Mouse (Mus musculus): Measurements from ENCODE around the gene Dcbld2.

The Dcbld2 gene

DNA sequence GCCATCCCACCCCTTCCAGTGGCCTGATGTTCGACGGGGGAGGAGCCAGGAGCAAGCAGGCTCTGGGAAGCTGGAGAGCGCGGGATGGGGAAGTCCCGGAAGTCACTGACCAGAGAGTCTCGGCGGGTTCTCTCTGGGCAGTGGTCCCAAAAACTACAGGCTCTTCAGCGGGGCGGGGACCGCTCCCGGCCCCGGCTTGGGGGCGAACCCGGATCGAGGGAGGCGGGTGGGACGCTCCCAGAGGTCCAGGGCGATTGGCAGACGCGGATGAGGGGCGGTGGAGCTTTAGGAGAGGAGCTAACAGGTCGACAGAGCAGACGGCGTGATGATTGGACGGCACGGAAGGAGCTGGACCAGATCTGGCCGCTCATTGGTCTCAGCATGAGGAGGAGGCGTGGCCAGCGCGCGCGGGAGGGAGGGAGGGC is at the start of gene Dcbld2:
Gene Dcbld2 (plus strand): TSS at position 382 of the 425 bp plus-strand sequence.
- peak; percentile 99 for DNase-seq

DNA sequence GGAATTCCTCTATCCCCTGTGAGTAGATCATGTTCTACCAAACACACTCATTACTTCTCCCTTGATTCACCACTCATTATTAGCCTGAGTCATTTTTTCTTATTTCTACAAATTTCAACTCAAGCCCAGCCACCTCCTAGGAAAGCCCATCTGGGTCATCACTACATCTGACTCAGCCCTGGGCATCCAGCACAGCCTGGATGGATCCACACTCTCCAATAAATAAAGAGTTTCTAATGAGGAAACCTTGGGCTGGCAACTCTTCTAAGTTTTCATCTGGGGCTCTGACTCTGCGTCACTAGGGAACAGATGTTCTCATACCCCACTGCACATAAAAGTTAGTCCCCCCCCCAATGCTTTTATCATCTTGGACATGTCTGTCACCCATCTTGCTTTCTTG is 31.1 kb upstream of the Dcbld2 start:
- no peak for DNase-seq

DNA sequence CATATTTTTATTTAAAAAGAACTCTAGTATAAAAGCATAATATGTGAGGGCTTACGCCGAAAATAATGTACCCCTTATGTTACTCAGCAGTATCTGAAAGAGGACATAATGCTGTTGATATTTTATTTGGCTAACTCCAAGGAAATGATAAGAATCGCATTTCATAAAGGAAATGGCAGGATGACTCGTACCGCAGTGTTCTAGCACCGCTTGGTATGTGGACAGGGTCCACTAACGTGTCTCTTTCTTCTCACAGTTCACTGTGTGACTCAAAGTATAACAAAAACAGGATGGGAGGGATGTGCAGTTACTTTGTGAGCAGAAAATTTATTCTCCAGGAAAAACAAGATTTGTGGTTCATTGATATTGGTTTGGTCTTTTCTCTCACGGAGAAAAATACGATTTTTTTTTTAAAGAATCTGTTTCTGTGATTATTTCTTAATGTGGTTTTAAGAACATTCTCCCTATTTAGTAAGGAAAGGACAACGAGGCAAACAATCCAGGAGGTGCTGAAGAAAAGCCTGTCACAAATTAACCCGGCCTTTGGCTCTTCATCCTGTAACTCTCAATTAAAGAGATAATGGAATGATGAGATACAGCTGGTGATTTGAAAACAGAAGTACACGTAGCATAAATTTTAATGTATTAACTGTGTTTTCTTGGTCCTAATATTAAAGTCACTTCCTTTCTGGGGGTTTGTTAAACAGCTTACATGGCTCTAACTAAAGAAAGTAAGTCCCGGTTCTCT is 30.3 kb upstream of the Dcbld2 start:
- DNase-seq: no peak

DNA sequence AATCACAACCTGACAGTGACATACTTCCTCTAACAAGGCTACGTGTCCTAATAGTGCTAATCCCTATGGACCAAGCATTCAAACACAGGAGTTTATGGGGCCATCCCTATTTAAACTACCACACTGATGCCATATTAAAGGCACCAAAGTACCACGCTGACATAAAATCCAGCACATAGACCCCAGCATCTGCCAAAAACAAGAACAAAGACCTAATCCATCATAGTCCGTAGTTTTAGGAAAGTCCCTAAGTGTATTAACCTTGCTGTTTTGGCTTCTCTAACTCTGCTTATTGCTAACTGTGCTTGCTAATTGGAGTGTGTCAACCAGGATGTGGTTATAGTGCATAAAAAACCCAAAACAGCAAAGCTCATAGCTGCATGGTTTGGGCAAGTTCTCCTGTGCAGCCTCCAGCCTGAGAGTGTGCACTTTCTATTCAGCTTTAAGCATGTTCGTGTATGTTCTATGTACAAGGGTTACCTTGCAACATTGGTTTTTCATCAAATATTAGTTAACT is 21.9 kb upstream of the Dcbld2 start:
- no peak for DNase-seq

DNA sequence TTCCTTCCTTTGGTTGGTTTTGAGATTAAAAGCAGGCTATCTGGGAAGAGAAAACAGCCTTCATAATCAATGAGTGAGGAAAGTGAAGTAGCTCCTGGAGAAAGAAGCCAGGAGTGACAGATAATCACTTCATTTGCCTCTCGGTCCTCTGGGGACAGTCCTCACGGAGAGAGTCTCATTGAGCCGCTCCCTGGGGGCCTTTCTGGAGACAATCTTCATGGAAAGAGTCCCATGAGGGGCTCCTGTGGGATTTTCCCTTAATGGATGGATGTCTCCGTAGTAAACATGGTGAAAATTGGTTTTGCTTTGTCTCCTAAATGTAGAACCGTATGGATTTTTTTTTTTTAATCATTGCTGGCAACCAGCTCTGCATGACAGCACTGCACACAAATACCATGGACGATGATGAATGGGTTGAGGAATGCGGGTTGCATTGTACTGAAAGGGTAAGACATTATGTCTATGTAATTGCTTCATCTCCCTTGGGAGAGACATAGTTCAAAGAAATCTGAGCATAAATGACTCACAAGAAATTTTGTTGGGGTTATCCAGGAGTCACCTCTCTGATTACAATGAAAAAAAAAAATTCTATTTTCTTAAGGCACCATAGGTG is 19.0 kb upstream of the Dcbld2 start:
- no peak for DNase-seq

DNA sequence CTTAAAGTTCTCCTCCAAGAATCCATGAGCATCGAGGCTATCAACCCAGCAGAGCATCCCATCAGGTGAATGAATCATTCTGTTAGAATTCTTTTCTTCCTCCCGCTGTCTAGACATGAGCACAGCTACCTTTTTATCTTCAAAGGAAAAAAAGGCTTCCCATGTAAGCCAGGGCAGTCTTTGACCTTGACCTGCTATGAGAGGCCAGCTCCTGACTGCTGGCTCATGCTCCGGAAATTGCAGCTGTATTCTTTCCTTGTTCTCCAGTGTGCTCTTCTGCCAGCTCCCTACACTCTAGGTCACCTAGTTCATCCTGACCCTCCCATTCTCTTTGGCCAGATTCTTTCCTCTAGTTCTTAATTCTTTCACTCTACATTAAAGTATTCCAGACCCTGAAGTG is 15.2 kb upstream of the Dcbld2 start:
- DNase-seq: no peak

DNA sequence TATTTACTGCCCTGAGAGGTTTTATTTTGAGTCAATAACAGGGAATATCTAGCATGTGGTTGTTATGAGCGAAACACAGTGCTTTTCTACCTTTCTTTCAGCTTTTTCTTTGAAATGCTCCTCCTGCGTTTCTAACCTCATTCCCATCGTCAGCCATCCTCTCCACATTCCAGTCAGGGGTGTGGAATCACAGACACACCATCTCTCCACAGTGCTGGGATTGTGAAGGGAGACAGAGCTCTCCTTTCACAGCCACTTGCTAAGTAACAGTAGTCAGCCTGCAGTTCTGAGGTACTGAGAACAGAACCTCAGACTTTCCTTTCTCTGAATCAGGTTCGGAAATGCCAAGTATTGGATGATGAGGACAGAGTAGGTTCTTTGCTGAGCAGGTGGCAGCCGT is 14.1 kb upstream of the Dcbld2 start:
- no peak for DNase-seq

DNA sequence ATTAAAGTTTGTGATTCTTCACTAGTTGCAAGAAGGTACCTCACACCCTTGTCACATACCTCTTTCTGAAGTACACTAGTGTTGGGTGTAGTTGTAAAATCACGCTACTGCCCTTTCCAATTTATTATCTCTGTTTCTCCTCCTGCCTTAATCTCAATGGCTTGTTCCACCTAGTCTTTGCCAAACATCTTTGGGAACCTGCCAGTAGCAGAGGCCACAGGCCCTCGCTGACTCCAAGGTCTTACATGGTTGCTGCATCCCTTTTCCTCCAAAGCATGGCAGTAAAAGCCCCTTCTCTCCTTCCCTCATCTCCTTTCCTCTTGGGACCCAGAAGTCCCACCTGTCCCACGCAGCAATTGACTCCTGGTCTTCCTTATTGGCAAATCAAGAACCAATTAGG is 9.6 kb upstream of the Dcbld2 start:
- no peak for DNase-seq

GRCm38 (mm10) chr16:58401079-58401478 is 7.2 kb upstream of the Dcbld2 start:
- DNase-seq: no peak

- no peak for DNase-seq
Measured at GRCm38 (mm10) chr16:58404665-58405064, 3.6 kb upstream of the Dcbld2 start.

DNA sequence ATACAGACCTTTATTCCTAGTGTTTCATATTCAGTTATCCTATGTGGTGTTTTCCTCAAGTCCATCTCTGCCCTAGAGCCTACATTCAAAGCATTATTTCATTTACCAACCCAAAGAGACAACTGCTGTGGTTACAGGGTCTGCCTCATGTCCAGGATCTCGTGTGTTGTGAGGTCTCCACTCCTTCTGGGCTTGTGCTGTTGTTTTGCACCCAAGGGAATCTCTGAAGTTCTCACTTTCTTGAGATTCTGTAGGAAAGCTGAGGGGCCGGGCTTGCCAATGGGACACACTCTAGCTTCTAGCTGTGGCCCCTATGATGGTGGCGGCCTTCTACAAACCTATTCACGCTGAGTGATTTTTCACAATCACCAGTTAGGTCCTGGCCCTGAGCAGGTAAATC is 3.0 kb upstream of the Dcbld2 start:
- DNase-seq: no peak

- DNase-seq: peak; percentile 31
Measured at GRCm38 (mm10) chr16:58408487-58409281, 441 bp downstream of the Dcbld2 start.

DNA sequence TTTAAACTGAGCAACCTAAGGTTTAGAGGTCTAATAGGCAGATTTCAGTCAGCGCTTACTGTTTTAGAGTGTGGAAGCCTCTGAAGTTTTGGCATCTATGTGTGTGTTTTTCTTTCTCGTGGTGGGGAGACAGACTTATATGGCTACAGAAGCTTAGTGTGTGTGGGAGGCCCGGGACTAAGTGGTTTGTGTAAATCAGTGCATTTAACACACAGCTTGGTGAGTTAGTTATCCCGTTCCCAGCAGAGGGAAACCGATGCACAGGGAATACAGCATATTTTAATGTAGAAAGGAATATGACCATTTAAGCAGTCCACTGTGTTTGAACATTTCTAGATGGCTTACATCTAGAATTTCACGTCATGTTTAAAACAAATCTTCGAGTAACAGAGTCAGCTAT is 1.6 kb downstream of the Dcbld2 start:
- peak; percentile 30 for DNase-seq

- no peak for DNase-seq
Measured at GRCm38 (mm10) chr16:58414801-58415200, 6.6 kb downstream of the Dcbld2 start.

DNA sequence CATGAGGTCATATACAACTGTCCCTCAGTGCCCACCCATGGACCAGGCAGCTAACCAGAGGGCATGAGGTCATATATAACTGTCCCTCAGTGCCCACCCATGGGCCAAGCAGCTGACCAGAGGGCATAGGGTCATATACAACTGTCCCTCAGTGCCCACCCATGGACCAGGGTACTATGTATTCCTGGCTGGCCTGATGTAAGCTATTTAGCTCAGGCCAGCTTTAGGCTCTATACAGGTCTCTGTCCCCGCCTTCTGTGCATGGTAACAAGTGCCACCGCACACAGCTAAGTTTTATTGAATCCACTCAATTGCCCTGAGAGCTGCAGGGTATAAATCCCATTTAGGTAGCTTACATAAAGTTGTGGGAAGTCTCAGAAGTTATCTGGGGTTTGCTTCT is 7.3 kb downstream of the Dcbld2 start:
- DNase-seq: no peak

DNA sequence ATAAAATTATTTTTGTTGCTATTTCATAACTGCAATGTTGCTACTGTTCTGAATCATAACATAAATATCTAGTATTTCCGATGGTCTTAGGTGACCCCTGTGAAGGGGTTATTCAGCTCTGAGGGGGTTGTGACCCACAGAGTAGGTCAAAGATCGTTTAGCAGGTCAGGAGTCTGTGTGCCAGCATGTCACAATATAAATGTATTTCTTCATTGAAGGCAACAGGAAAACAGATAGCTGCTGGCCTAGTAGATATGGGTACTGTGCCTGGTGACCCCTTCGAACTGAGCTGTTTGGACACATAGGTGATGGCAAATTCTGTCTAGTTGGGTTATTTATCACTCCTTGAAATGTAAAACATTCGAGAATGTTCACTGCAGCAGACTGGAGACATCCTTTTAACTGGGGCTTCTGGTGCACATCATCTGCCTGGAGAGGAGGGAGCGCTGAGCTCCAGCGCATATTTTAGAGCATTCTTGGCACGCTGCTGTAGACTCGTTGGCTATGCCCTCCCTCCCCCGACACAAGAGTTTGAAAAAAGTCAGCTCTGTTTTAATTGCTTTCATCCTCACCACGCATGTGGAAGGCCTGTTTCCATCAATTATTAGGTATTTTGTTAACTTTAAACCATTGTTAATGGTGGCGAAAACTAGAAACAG is 13.6 kb downstream of the Dcbld2 start:
- DNase-seq: peak; percentile 55

DNA sequence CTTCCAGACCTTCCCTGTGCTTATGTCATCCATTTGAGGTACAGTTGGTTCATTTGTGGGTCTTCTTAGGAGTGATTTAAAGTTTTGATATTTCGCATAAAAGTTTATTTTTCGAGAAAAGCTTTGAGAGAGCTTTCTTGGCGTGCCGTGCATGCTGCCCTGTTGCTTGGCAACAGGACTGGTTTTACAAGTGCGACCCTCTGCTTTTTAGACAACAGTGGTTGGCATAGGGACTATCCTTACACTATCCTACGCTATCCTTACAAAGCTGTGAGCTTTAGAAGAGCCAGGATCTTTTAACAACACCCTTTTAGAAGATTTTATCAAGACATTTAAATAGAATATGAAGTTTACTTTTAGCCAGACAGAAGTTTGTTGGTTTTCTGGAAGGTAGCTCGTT is 22.0 kb downstream of the Dcbld2 start:
- no peak for DNase-seq

DNA sequence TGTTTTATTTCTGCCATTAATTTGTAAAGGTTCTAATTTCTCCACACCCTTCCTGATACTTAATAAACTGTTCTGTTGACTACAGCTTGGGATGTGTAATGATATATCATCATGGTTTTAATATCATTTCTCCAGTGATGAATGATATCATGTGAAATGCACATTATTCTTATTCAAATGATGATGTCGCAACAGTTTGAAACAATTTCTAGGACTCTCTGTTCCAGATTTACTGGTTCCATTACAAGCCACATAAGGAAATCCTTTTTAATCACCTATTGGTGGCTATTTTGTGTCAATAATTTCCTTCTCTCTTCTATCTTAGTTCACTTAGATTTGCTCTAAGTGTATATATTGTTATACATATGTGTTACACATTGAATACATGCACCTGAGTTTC is 24.1 kb downstream of the Dcbld2 start:
- DNase-seq: no peak

DNA sequence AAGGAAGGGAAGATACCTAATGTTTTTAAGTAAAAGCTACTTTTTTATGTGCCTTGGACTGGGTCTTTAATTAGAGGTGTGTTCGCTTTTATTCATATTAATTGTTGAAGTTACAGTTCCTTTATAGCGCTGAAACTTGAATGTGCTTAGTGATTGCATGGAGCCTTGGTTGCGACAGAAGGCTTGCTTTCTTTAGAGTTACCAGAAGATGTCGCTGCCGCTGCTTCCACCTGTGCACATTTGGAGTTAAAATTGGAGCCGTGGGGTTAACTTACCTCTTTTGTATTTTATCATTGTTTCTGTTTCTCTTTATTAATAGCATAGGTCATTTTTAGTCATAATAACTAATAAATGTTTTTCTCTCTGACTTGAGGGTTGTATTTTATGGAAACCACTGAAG is 36.5 kb downstream of the Dcbld2 start:
- DNase-seq: no peak

GRCm38 (mm10) chr16:58446281-58447259 is 38.3 kb downstream of the Dcbld2 start:
- no peak for DNase-seq

DNA sequence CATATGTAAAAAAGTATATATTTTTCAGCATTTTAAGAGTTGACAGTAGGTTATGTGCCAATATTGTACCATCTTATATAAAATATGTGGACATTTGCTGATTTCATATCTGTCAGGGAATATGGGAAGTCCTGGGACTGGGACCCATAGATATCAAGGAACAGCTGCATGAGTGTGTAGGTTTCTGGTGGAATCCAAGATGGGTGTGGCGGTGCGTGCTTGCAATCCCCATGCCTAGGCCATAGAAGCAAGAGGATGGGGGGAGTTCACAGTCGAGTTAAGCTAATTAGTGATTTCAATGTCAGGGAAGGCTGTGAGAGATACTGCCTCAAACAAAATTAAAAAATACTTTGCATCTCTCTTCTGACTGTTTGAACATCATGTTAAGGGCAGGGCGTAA is 40.8 kb downstream of the Dcbld2 start:
- DNase-seq: no peak

DNA sequence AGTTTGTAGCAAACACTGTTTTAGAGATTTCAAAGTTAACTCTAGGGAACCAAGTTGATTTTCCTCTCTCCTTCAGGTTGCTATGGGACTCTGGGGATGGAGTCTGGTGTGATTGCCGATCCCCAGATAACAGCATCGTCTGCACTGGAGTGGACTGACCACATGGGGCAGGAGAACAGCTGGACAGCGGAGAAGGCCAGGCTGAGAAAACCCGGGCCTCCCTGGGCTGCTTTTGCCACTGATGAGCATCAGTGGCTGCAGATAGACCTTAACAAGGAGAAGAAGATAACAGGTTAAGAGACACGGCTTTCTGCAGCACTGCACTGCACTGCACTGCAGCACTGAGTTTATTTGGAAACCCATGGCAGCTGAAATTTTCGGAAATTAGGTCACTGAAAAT is 42.4 kb downstream of the Dcbld2 start:
- DNase-seq: no peak
